19 mouse cellular contexts compared by ENCODE assay signal in genomic region chr19:17439476-17440189, GRCm38 (mm10). TPM values are rescaled to one million over a fixed set of nuclear protein-coding genes. Genes with fewer than 3 reads are reported as not detected.
DNase-seq lines count a peak whose midpoint lies in the region; ATAC-seq and TF ChIP-seq lines count a peak whose summit lies in the region.
"Had no signal": no experiment of that assay in that cellular context is flagged by ENCODE, and none has a peak within 500 bp of the region (broad histone marks: within the 10 kb centered on the region; RNA-seq: fewer than 3 reads in every experiment).

No protein-coding gene starts in this region.

- ATAC-seq in cerebellum, adult (ENCODE audit: insufficient number of reproducible peaks, low FRiP score, low TSS enrichment), result no peak
- ATAC-seq in kidney, postnatal 0 days (replicated peaks; ENCODE audit: low FRiP score, low read depth), result 0 out of 2 replicates have a peak, but pooled peaks have one; percentile 56
- ATAC-seq: forebrain, postnatal 0 days; midbrain, embryonic 16.5 days had no signal

- H3K4me3 ChIP-seq in kidney, adult 2 months (ENCODE audit: insufficient read depth, low read depth, low read length), result no peak overlapping the region
- no peak overlapping the region for H3K4me3 ChIP-seq in kidney, postnatal 0 days (replicated peaks; ENCODE audit: low read depth, low read length)
- H3K4me3 ChIP-seq: gastrocnemius, adult 2 months; heart, embryonic 15.5 days; hindbrain, embryonic 15.5 days; limb, embryonic 13.5 days had no signal

- H3K4me2 ChIP-seq in kidney, postnatal 0 days (ENCODE audit: low read length), result no peak overlapping the region
- H3K4me2 ChIP-seq: heart, embryonic 15.5 days; hindbrain, embryonic 15.5 days; limb, embryonic 13.5 days had no signal

- H3K4me1 ChIP-seq in kidney, adult 2 months (ENCODE audit: control insufficient read depth, insufficient read depth, low read length), result peaks cover 4% of the 10 kb centered on the region; the same call in 1 of the 2 replicates
- 0 out of 2 replicates have a peak, but pooled peaks cover 3% of the 10 kb centered on the region for H3K4me1 ChIP-seq in kidney, postnatal 0 days (replicated peaks; ENCODE audit: insufficient read depth, low read length)
- H3K4me1 ChIP-seq: heart, embryonic 15.5 days; hindbrain, embryonic 15.5 days had no signal

- 41% methylated on average over 4 of the region's 4 CpGs for WGBS in kidney, adult 2 months
- 58% methylated on average over 4 of the region's 4 CpGs for WGBS in kidney, postnatal 0 days

- no peaks in the 10 kb centered on the region for H3K9me3 ChIP-seq in kidney, postnatal 0 days (replicated peaks; ENCODE audit: low read length)
- H3K9me3 ChIP-seq: heart, embryonic 15.5 days; hindbrain, embryonic 15.5 days; limb, embryonic 13.5 days had no signal

- peak; percentile 6 for DNase-seq in cerebellum, adult 9-11 months
- DNase-seq in kidney, adult 2 months, result peak; percentile 54
- DNase-seq in kidney, adult 18-20 months, result no peak
- DNase-seq in brain, embryonic 14.5 days (ENCODE audit: low read depth), result peak; percentile 29
- DNase-seq in kidney, postnatal 0 days (ENCODE audit: low spot score), result peak; percentile 48
- DNase-seq in spleen, postnatal 14 days (ENCODE audit: low spot score in 2 of 2), result no peak
- DNase-seq in retina, postnatal 1 day, result no peak
- DNase-seq: adrenal gland, postnatal 14 days; forebrain, postnatal 0 days; gastrocnemius, adult 2 months; heart, adult 18-20 months; thymus, adult 2 months had no signal

- no peak overlapping the region for H3K27ac ChIP-seq in kidney, adult 2 months (ENCODE audit: insufficient read depth, low read depth, low read length)
- 0 out of 2 replicates have a peak overlapping the region, but pooled peaks have one; percentile 10 for H3K27ac ChIP-seq in kidney, postnatal 0 days
- H3K27ac ChIP-seq: gastrocnemius, adult 2 months; heart, embryonic 15.5 days; hindbrain, embryonic 15.5 days; macrophage had no signal

- no peak overlapping the region for H3K9ac ChIP-seq in kidney, postnatal 0 days (ENCODE audit: low read depth, low read length)
- H3K9ac ChIP-seq: forebrain, postnatal 0 days; heart, embryonic 15.5 days; hindbrain, embryonic 15.5 days; limb, embryonic 13.5 days had no signal

- no peak for TF ChIP-seq POLR2A in kidney, adult 2 months (IDR thresholded peaks at IDR 0.05; ENCODE audit: low read depth, low read length)
- no peak for TF ChIP-seq POLR2A in brain, embryonic 14.5 days (IDR thresholded peaks at IDR 0.05; ENCODE audit: borderline replicate concordance, extremely low read depth, insufficient read depth, insufficient read length, poor library complexity, severe bottlenecking)

- TF ChIP-seq CTCF in kidney, adult 2 months (conservative IDR thresholded peaks at IDR 0.05; ENCODE audit: insufficient read depth, insufficient read length, low read depth, low read length), result no peak
- TF ChIP-seq CTCF in brain, embryonic 14.5 days (IDR thresholded peaks at IDR 0.05; ENCODE audit: borderline replicate concordance, extremely low read depth, insufficient read depth, insufficient read length), result no peak
- TF ChIP-seq CTCF in kidney, postnatal 0 days (IDR thresholded peaks at IDR 0.05; ENCODE audit: low read depth), result no peak

- H3K27me3 ChIP-seq in kidney, adult 2 months (replicated peaks; ENCODE audit: control insufficient read depth, insufficient read depth, low read length), result no peaks in the 10 kb centered on the region
- H3K27me3 ChIP-seq in kidney, postnatal 0 days (ENCODE audit: insufficient read depth, low read length), result no peaks in the 10 kb centered on the region
- H3K27me3 ChIP-seq: CH12.LX; heart, embryonic 15.5 days; hindbrain, embryonic 15.5 days; limb, embryonic 13.5 days had no signal

- H3K36me3 ChIP-seq in kidney, adult 2 months (ENCODE audit: control insufficient read depth, insufficient read depth, low read length), result no peaks in the 10 kb centered on the region
- H3K36me3 ChIP-seq in kidney, postnatal 0 days (ENCODE audit: insufficient read depth, low read length), result no peaks in the 10 kb centered on the region
- H3K36me3 ChIP-seq: heart, embryonic 15.5 days; hindbrain, embryonic 15.5 days; limb, embryonic 13.5 days had no signal

RNA-seq across cellular contexts. Expression of gene Rfk, which starts 45.8 kb away (rescaled TPM):
- 88.3 and 98.3 TPM in 2 replicates for polyA plus RNA-seq in kidney, adult 2 months (2012; rRNA removed)
- 44.0 and 44.1 TPM in 2 replicates for polyA plus RNA-seq in brain, embryonic 14.5 days (2012; rRNA removed)
- polyA plus RNA-seq in kidney, postnatal 0 days (2015; fragmentation: Nextera tagmentation; extraction: Ambion mirVana), result 97.5 and 103 TPM in 2 replicates

Comparison
In these comparisons a context has a peak if more than half of its experiments do, and no peak if none do; other contexts are left out.
1. DNase-seq: peak in cerebellum, adult 9-11 months (single experiment), kidney, adult 2 months (single experiment), brain, embryonic 14.5 days (single experiment) and kidney, postnatal 0 days (single experiment); none in kidney, adult 18-20 months (single experiment), spleen, postnatal 14 days (0 of 2) and retina, postnatal 1 day (single experiment).